Mouse (Mus musculus) kidney, postnatal 0 days (tissue): ENCODE results near the gene Pqlc2. TPM values are rescaled to one million over a fixed set of nuclear protein-coding genes. Genes with fewer than 3 reads are reported as not detected.

Experiments used
- ATAC-seq: fragments of 200-750 bp; cut with Nextera tagmentation; replicated peaks from 2 replicates; pipeline ENCODE4 v1.8.0; 2017; ENCODE audit warnings: low read depth, moderate number of reproducible peaks, moderate TSS enrichment, moderate library complexity; ENCODE audit not compliant: low FRiP score
- DNase-seq: peaks from one replicate; pipeline ENCODE4 v3.0.0-alpha.2; 2016; ENCODE audit warnings: low spot score
- H3K27ac ChIP-seq: fragments of 300-500 bp; sonication (generic); 2 replicates; pipeline ENCODE4 v1.5.1; 2014; ENCODE audit warnings: mild to moderate bottlenecking
- H3K27me3 ChIP-seq: fragments of 300-500 bp; sonication (generic); 2 replicates; pipeline ENCODE4 v1.6.1; 2014; ENCODE audit warnings: low read length, mixed read lengths; ENCODE audit not compliant: insufficient read depth
- H3K36me3 ChIP-seq: fragments of 300-500 bp; sonication (generic); 2 replicates; pipeline ENCODE4 v1.6.1; 2014; ENCODE audit warnings: low read length, mixed read lengths; ENCODE audit not compliant: insufficient read depth
- H3K4me1 ChIP-seq: fragments of 300-500 bp; sonication (generic); replicated peaks from 2 replicates; pipeline ENCODE4 v1.6.1; 2014; ENCODE audit warnings: antibody characterized with exemption, low read length, mixed read lengths; ENCODE audit not compliant: insufficient read depth
- H3K4me2 ChIP-seq: fragments of 300-500 bp; sonication (generic); 2 replicates; pipeline ENCODE4 v1.6.1; 2014; ENCODE audit warnings: mild to moderate bottlenecking, low read length, moderate library complexity, mixed read lengths
- H3K4me3 ChIP-seq: fragments of 300-500 bp; sonication (generic); replicated peaks from 2 replicates; pipeline ENCODE4 v1.5.1; 2014; ENCODE audit warnings: low read depth, low read length
- H3K9ac ChIP-seq: fragments of 300-500 bp; sonication (generic); 2 replicates; pipeline ENCODE4 v1.6.1; 2014; ENCODE audit warnings: low read depth, low read length
- H3K9me3 ChIP-seq: fragments of 300-500 bp; sonication (generic); replicated peaks from 2 replicates; pipeline ENCODE4 v1.6.1; 2016; ENCODE audit warnings: low read length, inconsistent platforms, mixed read lengths
- CTCF ChIP-seq: IDR thresholded peaks from 2 replicates; pipeline ENCODE4 v1.5.1; 2016; ENCODE audit warnings: antibody characterized with exemption, low read depth, mild to moderate bottlenecking, moderate library complexity
- WGBS: fragments of 180-500 bp; shearing (Covaris S2); extraction: QIAGEN DNeasy Blood & Tissue Kit; methylation state at CpG from one replicate; pipeline ENCODE4 v1.1.7; 2014; 5-methylcytosine and 5-hydroxymethylcytosine counted together
- microRNA-seq: library from miRNA; unstranded; fragments of <30 nt; microRNA quantifications from one replicate; pipeline ENCODE4, GENCODE M21; 2016
- polyA plus RNA-seq: library from polyadenylated mRNA; unstranded; fragments of >200 nt; fragmentation: Nextera tagmentation; extraction: Ambion mirVana; gene quantifications from 2 replicates; pipeline ENCODE4 v1.2.1, GENCODE M21; 2015

Pqlc2 gene
- polyA plus RNA-seq, 1 experiment from 2014 or later: 21.3 TPM

DNA sequence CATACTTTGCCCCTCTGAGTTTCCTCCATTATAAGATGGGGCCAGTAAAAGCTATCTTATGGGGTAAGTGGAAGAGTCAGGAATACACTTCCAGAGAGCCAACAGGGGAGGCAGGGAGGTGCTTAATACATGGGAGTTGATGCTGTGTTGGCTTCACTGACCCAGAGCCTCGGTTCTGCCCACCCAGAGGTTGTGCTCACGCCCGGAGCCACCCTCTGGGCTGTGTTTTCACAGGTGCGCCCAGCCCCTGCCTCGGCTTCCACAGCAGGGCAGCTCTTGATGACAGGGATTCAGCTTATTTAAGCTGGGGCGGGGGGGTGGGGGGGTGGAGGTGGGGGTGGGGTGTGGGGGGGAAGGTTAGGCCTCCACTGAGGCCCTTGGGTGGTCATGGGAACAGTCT is 65.7 kb downstream of the Pqlc2 start:
- no peak for TF ChIP-seq CTCF
- Histone ChIP-seq H3K27me3 (no peaks in the 10 kb centered on the region), H3K4me3 (no peak overlapping the region), H3K4me2 (no peak overlapping the region), H3K9me3 (no peaks in the 10 kb centered on the region), H3K9ac (no peak overlapping the region), H3K36me3 (peaks cover 11% of the 10 kb centered on the region; the same call in 1 of the 2 replicates), H3K4me1 (peaks cover 29% of the 10 kb centered on the region), H3K27ac (no peak overlapping the region)
- ATAC-seq (no peak), DNase-seq (no peak)
- WGBS: 45% methylated on average over 5 of the region's 6 CpGs

- no peak for ATAC-seq
- Histone ChIP-seq H3K9ac (no peak overlapping the region), H3K4me3 (no peak overlapping the region), H3K27me3 (no peaks in the 10 kb centered on the region), H3K4me2 (no peak overlapping the region), H3K36me3 (peaks cover 15% of the 10 kb centered on the region; the same call in 1 of the 2 replicates), H3K27ac (no peak overlapping the region), H3K4me1 (peaks cover 27% of the 10 kb centered on the region; the same call in 1 of the 2 replicates), H3K9me3 (no peaks in the 10 kb centered on the region)
- TF ChIP-seq CTCF: no peak
- 52% methylated on average over 3 of the region's 3 CpGs for WGBS
- DNase-seq: no peak
Observed at GRCm38 (mm10) chr4:139244176-139244575, 66.3 kb downstream of the Pqlc2 start.

Small RNAs within 50 kb of the gene (microRNA-seq; reads per million reads assigned to microRNA genes)
- gene Gm24245 (not detected), gene Gm25732 (not detected)

Other genes with a start within 250 kb of the Pqlc2 start
- gene Htr6, start 235.1 kb downstream of the Pqlc2 start, polyA plus RNA-seq: 0.12 TPM in 1 of 2 replicates, not detected in the other
- 34.0 and 39.4 TPM in 2 replicates for gene Nbl1, start 217.7 kb downstream of the Pqlc2 start, polyA plus RNA-seq
- 796 and 875 TPM in 2 replicates for gene Minos1, start 179.6 kb downstream of the Pqlc2 start, polyA plus RNA-seq
- gene Capzb, start 117.8 kb downstream of the Pqlc2 start, polyA plus RNA-seq: 304 and 348 TPM in 2 replicates
- 220 and 232 TPM in 2 replicates for gene Akr7a5, start within 50 bp of the Pqlc2 start, polyA plus RNA-seq
- gene Mrto4, start 41.9 kb upstream of the Pqlc2 start, polyA plus RNA-seq: 68.6 and 71.7 TPM in 2 replicates
- gene Emc1, start 41.9 kb upstream of the Pqlc2 start, polyA plus RNA-seq: 19.0 and 22.6 TPM in 2 replicates
- 46.2 and 47.4 TPM in 2 replicates for gene Ubr4, start 41.9 kb upstream of the Pqlc2 start, polyA plus RNA-seq
- 4.8 and 5.1 TPM in 2 replicates for gene Iffo2, start 219.8 kb upstream of the Pqlc2 start, polyA plus RNA-seq